Mouse (Mus musculus): ENCODE measurements around the gene Cxcl1. TPM values are rescaled to one million over a fixed set of nuclear protein-coding genes. Genes with fewer than 3 reads are reported as not detected.

The Cxcl1 gene
- not detected for total RNA-seq (2023)

DNA sequence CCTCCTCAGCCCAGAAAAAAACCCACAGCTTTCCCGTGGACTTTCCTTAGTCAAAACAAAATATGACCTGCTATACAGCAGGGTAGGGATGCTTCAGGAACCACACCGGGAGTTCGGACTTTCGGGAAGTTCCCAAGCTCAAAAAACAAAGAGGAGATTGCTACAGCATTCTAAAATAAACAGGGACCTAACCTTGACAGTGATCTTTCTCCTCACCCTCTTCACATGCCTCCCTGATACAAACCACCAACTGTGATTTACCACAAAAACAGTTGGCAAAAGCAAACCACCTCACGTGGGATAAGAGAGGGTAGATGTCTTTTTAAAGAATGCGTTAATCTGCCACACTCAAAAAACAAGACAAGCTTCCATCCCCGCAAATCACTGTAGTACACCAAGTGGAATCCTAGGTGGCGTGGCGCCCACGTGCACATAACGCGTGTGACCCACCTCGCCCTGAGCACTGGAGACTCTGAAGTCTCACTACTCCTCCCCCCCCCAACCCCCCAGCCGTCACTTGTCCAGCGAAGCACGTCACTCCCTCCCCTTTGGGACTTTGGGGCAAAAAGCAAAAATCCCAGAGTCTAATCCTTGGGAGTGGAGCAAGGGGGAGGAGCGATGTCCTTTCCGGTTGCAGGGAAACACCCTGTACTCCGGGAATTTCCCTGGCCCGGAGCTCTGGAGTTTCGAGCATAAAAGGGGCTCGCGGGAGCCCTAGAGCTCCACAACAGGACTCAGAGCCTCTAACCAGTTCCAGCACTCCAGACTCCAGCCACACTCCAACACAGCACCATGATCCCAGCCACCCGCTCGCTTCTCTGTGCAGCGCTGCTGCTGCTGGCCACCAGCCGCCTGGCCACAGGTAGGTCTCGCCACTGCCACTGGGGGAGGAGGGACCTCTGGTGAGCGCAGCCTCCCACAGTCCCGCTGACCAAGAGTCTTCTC, at the start of gene Cxcl1:
Gene Cxcl1, plus strand, starts transcription at position 723 of the 945 bp plus-strand sequence.

DNA sequence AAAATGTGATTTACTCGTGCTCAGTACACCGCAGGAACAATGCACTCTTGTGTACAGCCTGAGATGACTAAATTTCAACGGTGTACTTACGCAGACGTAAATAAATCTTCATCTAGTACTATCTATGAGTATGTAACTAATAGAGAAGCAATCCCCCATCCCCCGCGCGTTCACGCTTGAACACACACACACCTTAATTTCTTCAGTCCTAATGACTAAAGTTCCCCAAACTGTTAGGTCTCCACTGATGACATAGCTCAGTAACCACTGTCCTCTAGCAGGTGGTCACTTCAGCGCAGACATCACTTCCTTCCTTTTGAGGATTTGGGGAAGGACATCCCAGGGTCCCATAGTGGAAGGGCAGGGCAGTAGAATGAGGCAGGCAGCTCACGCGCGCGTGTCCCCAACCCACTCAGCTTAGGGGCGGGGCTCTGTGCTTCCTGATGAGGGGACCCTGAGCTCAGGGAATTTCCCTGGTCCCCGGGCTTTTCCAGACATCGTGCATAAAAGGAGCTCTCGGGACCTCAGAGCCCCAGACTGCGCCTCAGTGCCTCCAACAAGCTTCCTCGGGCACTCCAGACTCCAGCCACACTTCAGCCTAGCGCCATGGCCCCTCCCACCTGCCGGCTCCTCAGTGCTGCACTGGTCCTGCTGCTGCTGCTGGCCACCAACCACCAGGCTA, 12.4 kb downstream of the Cxcl1 start, which contains the start of gene Cxcl2:
Gene Cxcl2, plus strand, starts transcription at position 533 of the 682 bp plus-strand sequence.

DNA sequence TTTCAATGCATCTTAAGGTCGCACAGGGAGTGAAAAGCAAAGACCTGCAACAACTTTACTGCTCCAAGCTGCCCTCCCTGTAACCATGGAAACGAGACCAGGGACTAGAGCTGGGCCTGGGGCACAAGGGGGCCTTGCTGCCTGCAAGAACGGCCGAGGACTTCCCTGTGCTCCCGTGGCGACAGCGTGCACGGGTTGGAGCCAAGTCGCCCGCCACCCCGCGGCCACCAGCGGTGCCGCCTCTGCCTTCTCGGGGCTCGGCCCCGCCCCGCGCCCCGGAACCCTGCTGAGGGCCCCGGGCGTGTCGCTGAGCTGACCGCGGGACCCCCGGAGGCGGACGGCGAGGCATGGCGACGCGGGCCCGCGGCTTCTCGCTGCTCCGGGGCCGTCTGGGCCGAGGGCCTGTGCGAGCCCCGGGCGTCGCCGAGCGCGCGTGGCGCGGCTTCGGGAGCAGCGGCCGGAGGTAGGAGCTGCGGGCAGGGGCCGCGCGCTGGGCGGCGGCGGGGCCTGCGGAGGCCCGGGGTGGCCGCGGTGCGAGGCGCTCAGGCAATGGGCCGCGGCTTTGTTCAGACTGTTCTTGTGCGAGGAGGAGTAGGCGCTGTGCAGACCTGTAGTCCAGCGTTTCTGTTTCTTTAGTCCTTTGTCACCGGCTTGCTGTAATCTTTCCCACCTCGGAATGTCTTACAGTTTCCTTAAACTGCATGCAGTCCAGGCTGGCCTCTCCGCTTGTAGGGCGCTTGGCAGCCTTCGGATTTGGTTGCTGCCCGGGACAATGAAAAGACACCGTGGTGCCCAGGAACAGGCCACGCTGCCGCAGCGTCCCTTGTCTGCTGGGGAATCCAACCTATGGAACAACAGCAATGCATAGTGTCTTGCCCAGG, 40.2 kb downstream of the Cxcl1 start, which contains the start of gene Mthfd2l:
Gene Mthfd2l, plus strand, starts transcription at position 147 of the 881 bp plus-strand sequence.

Other genes starting within 250 kb of the Cxcl1 start
- not detected for gene Cxcl5, start 131.9 kb upstream of the Cxcl1 start, total RNA-seq (2023)
- 1.3 TPM for gene Ppbp, start 122.7 kb upstream of the Cxcl1 start, total RNA-seq (2023)
- gene Pf4, start 118.8 kb upstream of the Cxcl1 start, total RNA-seq (2023), result not detected
- gene Cxcl3, start 105.1 kb upstream of the Cxcl1 start, total RNA-seq (2023), result not detected
- gene Cxcl15, start 96.7 kb upstream of the Cxcl1 start, total RNA-seq (2023), result not detected
- 4.7 TPM for gene Cxcl2, start 12.6 kb downstream of the Cxcl1 start, total RNA-seq (2023)
- gene Mthfd2l, start 39.9 kb downstream of the Cxcl1 start, total RNA-seq (2023), result 3.9 TPM
- gene Epgn, start 136.2 kb downstream of the Cxcl1 start, total RNA-seq (2023), result not detected
- gene Ereg, start 183.4 kb downstream of the Cxcl1 start, total RNA-seq (2023), result not detected
- 0.43 TPM for gene Areg, start 248.4 kb downstream of the Cxcl1 start, total RNA-seq (2023)

Measured in CD8-positive naive resting alpha-beta T cell, adult 57 days (primary cell).